Mouse (Mus musculus) natural killer cell, adult 2 months (primary cell): ENCODE measurements around the gene Fuca1.
A peak's percentile ranks its signal among the peaks of the same experiment; 100 is the strongest.

Experiments
- DNase-seq, 2 experiments: peaks; one replicate each; pipeline ENCODE4 v3.0.0; 2022; ENCODE audit warnings: low spot score in 2 of 2

Fuca1 gene

GRCm38 (mm10) chr4:135922190-135922589 lies 1.7 kb downstream of the Fuca1 start:
- DNase-seq, result no peak

- no peak for DNase-seq
These were observed 3.9 kb downstream of the Fuca1 start for GRCm38 (mm10) chr4:135924418-135924817.

- no peak for DNase-seq
These were observed 4.8 kb downstream of the Fuca1 start for GRCm38 (mm10) chr4:135925341-135925740.

- no peak for DNase-seq
These were observed 5.8 kb downstream of the Fuca1 start for GRCm38 (mm10) chr4:135926195-135926808.

GRCm38 (mm10) chr4:135926861-135927260 lies 6.3 kb downstream of the Fuca1 start:
- DNase-seq, result no peak

GRCm38 (mm10) chr4:135928376-135928775 lies 7.8 kb downstream of the Fuca1 start:
- no peak for DNase-seq

- no peak for DNase-seq
These were observed 8.9 kb downstream of the Fuca1 start for GRCm38 (mm10) chr4:135929405-135929804.

GRCm38 (mm10) chr4:135929828-135930227 lies 9.3 kb downstream of the Fuca1 start:
- DNase-seq, result no peak

- DNase-seq, result no peak
These were observed 9.7 kb downstream of the Fuca1 start for GRCm38 (mm10) chr4:135930239-135930638.

- peak; percentile 17 to 49 for DNase-seq
These were observed 11.3 kb downstream of the Fuca1 start for GRCm38 (mm10) chr4:135931832-135932231.

- no peak for DNase-seq
These were observed 14.4 kb downstream of the Fuca1 start for GRCm38 (mm10) chr4:135934708-135935500.

- no peak for DNase-seq
These were observed 15.0 kb downstream of the Fuca1 start for GRCm38 (mm10) chr4:135935502-135935901.

- DNase-seq, result no peak
These were observed 18.3 kb downstream of the Fuca1 start for GRCm38 (mm10) chr4:135938858-135939257.

- peak in 1 of 2 experiments; percentile 40 for DNase-seq
These were observed 20.5 kb downstream of the Fuca1 start for GRCm38 (mm10) chr4:135941026-135941425.

- no peak for DNase-seq
These were observed 21.7 kb downstream of the Fuca1 start for GRCm38 (mm10) chr4:135942193-135942592.

GRCm38 (mm10) chr4:135943389-135943788 lies 22.9 kb downstream of the Fuca1 start:
- no peak for DNase-seq

- DNase-seq, result no peak
These were observed 25.2 kb downstream of the Fuca1 start for GRCm38 (mm10) chr4:135945706-135946105.

- DNase-seq, result peak; percentile 89 to 92
These were observed 25.7 kb downstream of the Fuca1 start, which contains the start of gene Hmgcl for GRCm38 (mm10) chr4:135946278-135946658. TSS of gene Hmgcl (plus strand) at chr4:135946448.

- DNase-seq, result peak in 1 of 2 experiments; percentile 28
These were observed 26.2 kb downstream of the Fuca1 start for GRCm38 (mm10) chr4:135946659-135947301.

GRCm38 (mm10) chr4:135948142-135948541 lies 27.6 kb downstream of the Fuca1 start:
- DNase-seq, result no peak

GRCm38 (mm10) chr4:135949475-135949874 lies 28.9 kb downstream of the Fuca1 start:
- no peak for DNase-seq

- DNase-seq, result no peak
These were observed 29.4 kb downstream of the Fuca1 start for GRCm38 (mm10) chr4:135949911-135950310.

GRCm38 (mm10) chr4:135950365-135950764 lies 29.8 kb downstream of the Fuca1 start:
- no peak for DNase-seq
